Mouse (Mus musculus) lung, adult 2 months (tissue): ENCODE data around the gene Noa1.

Source experiments
- CTCF ChIP-seq: fragments of 200-500 bp; IDR thresholded peaks from 2 replicates; pipeline ENCODE4 v1.5.1; 2011; ENCODE audit warnings: mild to moderate bottlenecking, low read length, control low read depth; ENCODE audit not compliant: insufficient read depth
- POLR2A ChIP-seq: fragments of 200-500 bp; IDR thresholded peaks from 2 replicates; pipeline ENCODE4 v1.6.1; 2011; ENCODE audit warnings: low read depth, mild to moderate bottlenecking, control low read depth, low read length, borderline replicate concordance; ENCODE audit errors: extremely low read depth

GRCm38 (mm10) chr5:77267441-77267840 lies 42.4 kb downstream of the Noa1 start:
- TF ChIP-seq POLR2A (no peak), CTCF (no peak)
